Mouse (Mus musculus) testis, adult 2 months (tissue): ENCODE measurements around the gene Scube3.

Experiments used
- CTCF ChIP-seq: fragments of 200-500 bp; IDR thresholded peaks from 2 replicates; pipeline ENCODE4 v1.5.1; 2012; ENCODE audit warnings: low read depth, mild to moderate bottlenecking, inconsistent platforms, low read length, moderate library complexity; ENCODE audit not compliant: control insufficient read depth, insufficient read depth, insufficient replicate concordance
- POLR2A ChIP-seq: fragments of 200-500 bp; IDR thresholded peaks from 2 replicates; pipeline ENCODE4 v1.6.1; 2012; ENCODE audit warnings: low read depth, mild to moderate bottlenecking, inconsistent platforms, low read length, moderate library complexity; ENCODE audit not compliant: control insufficient read depth

GRCm38 (mm10) chr17:28141205-28141650, 713 bp upstream of the Scube3 start:
- TF ChIP-seq POLR2A, result no peak
- no peak for TF ChIP-seq CTCF
